Mouse (Mus musculus) small intestine, adult 2 months (tissue): ENCODE data around the gene Wdtc1.

Experiments
- CTCF ChIP-seq: fragments of 200-500 bp; IDR thresholded peaks from 2 replicates; pipeline ENCODE4 v1.5.1; 2012; ENCODE audit warnings: low read depth, mild to moderate bottlenecking, control low read depth, inconsistent platforms, low read length, moderate library complexity, mixed read lengths; ENCODE audit not compliant: insufficient replicate concordance, insufficient read length; ENCODE audit errors: extremely low read depth
- POLR2A ChIP-seq: fragments of 200-500 bp; IDR thresholded peaks from 2 replicates; pipeline ENCODE4 v1.6.1; 2012; ENCODE audit warnings: low read depth, mild to moderate bottlenecking, control low read depth, inconsistent platforms, low read length, moderate library complexity

- no peak for TF ChIP-seq CTCF
- TF ChIP-seq POLR2A = no peak
Observed at GRCm38 (mm10) chr4:133266248-133266880, 86.9 kb downstream of the Wdtc1 start.
